Mouse (Mus musculus) thymus, adult 2 months (tissue): ENCODE measurements around the gene Stat6. TPM values are rescaled to one million over a fixed set of nuclear protein-coding genes. Genes with fewer than 3 reads are reported as not detected.

Experiments used
- DNase-seq: peaks from one replicate; pipeline ENCODE4 v3.0.0; 2021
- H3K27ac ChIP-seq: fragments of 200-500 bp; 2 replicates; pipeline ENCODE4 v1.5.1; 2012; ENCODE audit warnings: low read length, control low read depth; ENCODE audit not compliant: control insufficient read depth, insufficient read depth
- H3K27me3 ChIP-seq: fragments of 200-500 bp; 2 replicates; pipeline ENCODE4 v1.6.1; 2012; ENCODE audit warnings: mild to moderate bottlenecking, low read length, moderate library complexity, mixed read lengths; ENCODE audit not compliant: control insufficient read depth, insufficient read depth
- H3K36me3 ChIP-seq: fragments of 200-500 bp; 2 replicates; pipeline ENCODE4 v1.6.1; 2012; ENCODE audit warnings: mild to moderate bottlenecking, low read length, moderate library complexity; ENCODE audit not compliant: control insufficient read depth, insufficient read depth
- H3K4me1 ChIP-seq: fragments of 200-500 bp; replicated peaks from 2 replicates; pipeline ENCODE4 v1.6.1; 2012; ENCODE audit warnings: low read length; ENCODE audit not compliant: control insufficient read depth, insufficient read depth
- H3K4me3 ChIP-seq: fragments of 200-500 bp; 2 replicates; pipeline ENCODE4 v1.5.1; 2012; ENCODE audit warnings: mild to moderate bottlenecking, low read length, control low read depth, moderate library complexity; ENCODE audit not compliant: control insufficient read depth, insufficient read depth
- CTCF ChIP-seq: fragments of 200-500 bp; IDR thresholded peaks from 2 replicates; pipeline ENCODE4 v1.5.1; 2012; ENCODE audit warnings: mild to moderate bottlenecking, control low read depth, low read length, moderate library complexity, borderline replicate concordance; ENCODE audit not compliant: control insufficient read depth, poor library complexity, insufficient read depth; ENCODE audit errors: extremely low read depth
- POLR2A ChIP-seq: fragments of 200-500 bp; IDR thresholded peaks from 2 replicates; pipeline ENCODE4 v1.6.1; 2012; ENCODE audit warnings: mild to moderate bottlenecking, low read length, control low read depth, moderate library complexity; ENCODE audit not compliant: control insufficient read depth, poor library complexity, insufficient read depth; ENCODE audit errors: extremely low read depth
- WGBS: fragments of 180-500 bp; shearing (Covaris S2); methylation state at CpG from one replicate; pipeline ENCODE4 v1.1.7; 2018; 5-methylcytosine and 5-hydroxymethylcytosine counted together
- polyA plus RNA-seq: library from polyadenylated mRNA; depleted of rRNA; stranded (reverse); fragments of >200 nt; gene quantifications from 2 replicates; pipeline ENCODE4 v1.2.3, GENCODE M21; 2012

The Stat6 gene
- polyA plus RNA-seq, 1 experiment, result 185 TPM

DNA sequence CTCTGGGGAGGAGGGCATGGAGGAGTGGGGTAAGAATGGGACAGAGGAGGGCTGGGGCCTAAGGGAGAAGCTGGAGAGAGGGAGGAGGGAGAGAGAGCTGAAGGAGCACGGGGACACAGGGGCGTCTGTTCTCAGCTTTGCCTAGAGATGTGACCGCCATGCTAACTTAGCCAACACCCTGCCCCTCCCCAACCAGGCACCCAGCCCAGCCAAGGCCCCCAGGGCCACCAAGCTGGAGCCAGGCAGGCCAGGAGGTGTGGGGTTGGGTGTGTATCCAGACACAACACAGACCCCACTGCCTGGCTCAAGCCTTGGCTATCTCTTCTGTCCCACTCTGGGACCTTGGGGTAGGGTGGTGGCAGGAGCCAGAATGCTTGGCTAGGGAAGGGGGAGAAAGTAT is 27.2 kb upstream of the Stat6 start:
- no peaks in the 10 kb centered on the region for H3K27me3 ChIP-seq
- no peak for TF ChIP-seq CTCF
- no peak for TF ChIP-seq POLR2A
- DNase-seq, result no peak
- peaks cover 16% of the 10 kb centered on the region for H3K4me1 ChIP-seq
- WGBS, result 94% methylated on average over 3 of the region's 3 CpGs
- H3K27ac ChIP-seq, result no peak overlapping the region
- no peaks in the 10 kb centered on the region for H3K36me3 ChIP-seq
- no peak overlapping the region for H3K4me3 ChIP-seq

DNA sequence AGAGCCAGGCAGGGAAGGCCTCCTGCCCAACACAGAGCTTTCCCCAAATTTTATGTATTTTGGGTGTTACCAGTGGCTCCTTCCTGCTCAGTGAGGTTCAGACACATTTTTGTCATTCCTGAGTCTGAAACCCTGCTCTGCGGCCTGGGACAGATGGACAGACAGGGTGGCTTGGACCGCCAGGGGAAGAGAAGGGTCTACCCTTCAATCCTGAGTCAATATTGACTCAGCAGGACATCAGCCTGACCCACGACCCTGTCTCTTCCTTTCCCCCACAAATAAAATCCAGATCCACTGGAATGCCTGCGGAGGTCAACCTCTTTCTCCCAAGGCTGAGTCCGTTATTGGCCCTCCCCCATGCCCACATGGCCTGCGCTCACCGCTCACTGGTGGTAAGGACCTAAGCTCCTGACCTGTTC is 26.5 kb upstream of the Stat6 start:
- TF ChIP-seq POLR2A (no peak), CTCF (no peak)
- Histone ChIP-seq H3K4me1 (peaks cover 18% of the 10 kb centered on the region), H3K27ac (no peak overlapping the region), H3K36me3 (no peaks in the 10 kb centered on the region), H3K27me3 (no peaks in the 10 kb centered on the region), H3K4me3 (no peak overlapping the region)
- DNase-seq, result no peak
- WGBS, result 91% methylated on average over 7 of the region's 7 CpGs

DNA sequence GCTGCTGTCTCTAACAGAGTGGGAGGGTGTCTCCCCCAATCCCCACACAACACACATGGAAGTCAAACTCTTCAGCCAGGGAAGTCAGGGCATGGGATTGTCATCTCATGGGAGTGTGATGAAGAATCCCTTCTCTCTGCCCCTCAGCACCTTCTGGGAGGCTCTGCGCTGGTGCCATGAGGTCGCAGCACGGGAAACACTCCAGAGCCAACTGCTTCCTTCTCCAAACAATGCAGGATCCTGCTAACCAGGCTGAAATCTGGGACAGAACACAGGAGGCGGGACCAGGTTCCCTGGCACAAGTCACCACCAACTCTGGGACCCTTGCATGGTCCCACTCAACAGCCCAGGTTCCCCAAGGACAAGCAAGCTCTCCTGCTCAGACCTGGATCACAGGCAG is 25.5 kb upstream of the Stat6 start:
- DNase-seq, result no peak
- no peak overlapping the region for H3K27ac ChIP-seq
- WGBS, result 91% methylated on average over 4 of the region's 4 CpGs
- no peak overlapping the region for H3K4me3 ChIP-seq
- peaks cover 27% of the 10 kb centered on the region for H3K4me1 ChIP-seq
- H3K36me3 ChIP-seq, result no peaks in the 10 kb centered on the region
- no peak for TF ChIP-seq POLR2A
- no peak for TF ChIP-seq CTCF
- H3K27me3 ChIP-seq, result no peaks in the 10 kb centered on the region

DNA sequence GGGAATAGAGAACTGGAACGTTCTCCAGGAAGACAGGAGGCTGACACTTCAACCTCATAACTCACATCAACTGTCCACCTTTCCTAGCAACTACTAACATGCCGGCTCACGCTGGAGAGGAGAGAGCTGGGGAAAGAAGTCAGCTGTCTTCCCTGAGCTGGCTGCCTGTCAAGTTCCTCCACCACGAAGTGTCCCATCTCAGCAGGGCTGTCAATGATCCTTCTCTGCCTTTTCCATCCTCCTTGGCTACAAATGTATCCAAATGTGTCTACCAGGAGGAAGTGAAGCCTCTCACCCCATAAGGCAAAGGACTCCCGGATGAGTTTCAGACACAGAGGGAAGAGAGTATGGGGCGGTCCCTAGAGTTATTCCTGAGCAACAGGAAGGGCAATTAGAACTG is 24.6 kb upstream of the Stat6 start:
- TF ChIP-seq CTCF (no peak), POLR2A (no peak)
- H3K27ac ChIP-seq, result no peak overlapping the region
- DNase-seq, result no peak
- peaks cover 27% of the 10 kb centered on the region for H3K4me1 ChIP-seq
- H3K36me3 ChIP-seq, result no peaks in the 10 kb centered on the region
- no peaks in the 10 kb centered on the region for H3K27me3 ChIP-seq
- WGBS, result 64% methylated on average over 6 of the region's 6 CpGs
- H3K4me3 ChIP-seq, result no peak overlapping the region

DNA sequence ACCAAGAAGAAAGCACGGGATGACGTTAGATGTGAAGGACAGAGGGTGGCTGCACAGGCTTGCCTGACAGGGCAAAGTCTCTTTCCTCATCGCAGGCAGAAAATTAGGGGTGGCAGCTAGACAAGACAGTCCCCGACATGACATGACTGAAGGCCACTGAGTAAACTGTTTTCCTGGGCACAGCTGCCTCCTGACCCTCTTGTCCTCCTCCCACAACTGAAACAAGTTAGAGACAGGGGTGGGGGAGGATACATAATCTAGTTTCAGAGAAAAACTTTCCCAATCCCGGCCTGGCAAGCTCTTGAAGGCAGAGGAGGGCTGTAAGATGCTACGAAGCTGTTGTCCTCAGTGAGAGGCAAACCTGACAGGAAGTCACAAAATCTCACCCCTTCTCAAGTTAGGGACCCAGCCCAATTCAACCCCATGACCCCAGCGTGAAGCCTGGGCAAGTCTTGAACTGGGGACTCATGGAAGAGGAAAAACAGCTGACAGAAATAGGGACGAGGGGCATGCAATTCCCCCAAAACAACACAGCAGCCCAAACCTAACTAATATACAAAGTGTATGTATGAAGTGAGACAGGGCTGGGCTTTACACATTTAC is 23.6 kb upstream of the Stat6 start:
- Histone ChIP-seq H3K27ac (no peak overlapping the region), H3K36me3 (no peaks in the 10 kb centered on the region), H3K4me3 (no peak overlapping the region), H3K27me3 (no peaks in the 10 kb centered on the region), H3K4me1 (peaks cover 23% of the 10 kb centered on the region)
- no peak for DNase-seq
- TF ChIP-seq CTCF (no peak), POLR2A (no peak)
- WGBS, result 73% methylated on average over 8 of the region's 8 CpGs

DNA sequence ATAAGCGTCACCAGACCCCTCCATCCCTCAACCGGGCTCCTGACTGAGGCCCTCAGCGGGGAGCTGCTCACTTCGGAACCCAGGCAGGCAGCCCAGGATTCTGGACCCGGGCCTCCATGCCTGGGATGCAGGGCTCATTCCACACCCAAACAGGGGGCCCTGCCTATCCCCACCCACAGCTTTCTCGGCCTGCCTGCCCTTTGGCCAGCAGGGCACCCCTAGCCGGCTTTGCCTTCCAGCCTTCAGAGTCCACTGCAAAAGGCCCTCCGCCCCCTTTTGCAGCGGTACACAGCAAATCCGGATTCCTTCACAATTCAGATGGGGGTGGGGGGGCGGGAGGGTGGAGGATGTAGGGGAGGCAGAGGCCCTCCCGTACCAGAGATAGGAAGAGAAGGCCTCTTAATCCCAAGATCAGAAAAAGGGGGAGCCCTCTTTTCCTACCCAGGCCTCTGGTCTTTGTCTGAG is 22.8 kb upstream of the Stat6 start:
- Histone ChIP-seq H3K27ac (no peak overlapping the region), H3K4me1 (peaks cover 16% of the 10 kb centered on the region), H3K4me3 (no peak overlapping the region), H3K36me3 (no peaks in the 10 kb centered on the region), H3K27me3 (no peaks in the 10 kb centered on the region)
- DNase-seq, result no peak
- 82% methylated on average over 12 of the region's 12 CpGs for WGBS
- no peak for TF ChIP-seq POLR2A
- TF ChIP-seq CTCF, result no peak
